Mouse (Mus musculus) layer of hippocampus, adult 18-20 months (tissue): ENCODE measurements around the gene Kcnj14. TPM values are rescaled to one million over a fixed set of nuclear protein-coding genes. Genes with fewer than 3 reads are reported as not detected.
A peak's percentile ranks its signal among the peaks of the same experiment; 100 is the strongest.

Source experiments
- DNase-seq, 2 experiments: peaks; one replicate each; pipeline ENCODE4 v3.0.0; 2022; ENCODE audit warnings: low spot score in 2 of 2
- total RNA-seq, 2 experiments: library from RNA; stranded (reverse); gene quantifications; 2 replicates each; pipeline ENCODE4 v1.2.3; 2021

Kcnj14 gene
- total RNA-seq, 2 experiments from 2014 or later: 1.4 to 2.4 TPM

- DNase-seq: no peak
Observed at GRCm38 (mm10) chr7:45832428-45832827, 7.8 kb upstream of the Kcnj14 start.

- DNase-seq: no peak
Observed at GRCm38 (mm10) chr7:45831128-45831525, 6.5 kb upstream of the Kcnj14 start.

- peak; percentile 82 to 90 for DNase-seq
Observed at GRCm38 (mm10) chr7:45830427-45831127, 6.0 kb upstream of the Kcnj14 start, which contains the start of gene Grwd1. Gene Grwd1, minus strand, starts transcription at chr7:45830944.

- no peak for DNase-seq
Observed at GRCm38 (mm10) chr7:45826631-45827030, 2.0 kb upstream of the Kcnj14 start.

- DNase-seq: no peak
Observed at GRCm38 (mm10) chr7:45820913-45821312, 3.7 kb downstream of the Kcnj14 start.

- DNase-seq: no peak
Observed at GRCm38 (mm10) chr7:45819843-45820242, 4.7 kb downstream of the Kcnj14 start.

- no peak for DNase-seq
Observed at GRCm38 (mm10) chr7:45815984-45816351, 8.6 kb downstream of the Kcnj14 start.

GRCm38 (mm10) chr7:45815323-45815983 lies 9.1 kb downstream of the Kcnj14 start:
- DNase-seq: no peak

- no peak for DNase-seq
Observed at GRCm38 (mm10) chr7:45814841-45815240, 9.7 kb downstream of the Kcnj14 start.

GRCm38 (mm10) chr7:45813787-45814779 lies 10.5 kb downstream of the Kcnj14 start, which contains the start of gene Cyth2:
Gene Cyth2, minus strand, starts transcription at chr7:45814581.
- peak; percentile 99 to 100 for DNase-seq

GRCm38 (mm10) chr7:45812921-45813320 lies 11.7 kb downstream of the Kcnj14 start:
- no peak for DNase-seq

GRCm38 (mm10) chr7:45809276-45810075 lies 15.1 kb downstream of the Kcnj14 start:
- DNase-seq: no peak

GRCm38 (mm10) chr7:45808471-45808870 lies 16.1 kb downstream of the Kcnj14 start:
- DNase-seq: no peak

- DNase-seq: no peak
Observed at GRCm38 (mm10) chr7:45805941-45806340, 18.6 kb downstream of the Kcnj14 start.

GRCm38 (mm10) chr7:45802551-45802950 lies 22.0 kb downstream of the Kcnj14 start:
- DNase-seq: no peak

GRCm38 (mm10) chr7:45801348-45801747 lies 23.2 kb downstream of the Kcnj14 start:
- peak; percentile 88 to 97 for DNase-seq

- DNase-seq: no peak
Observed at GRCm38 (mm10) chr7:45800546-45801204, 23.9 kb downstream of the Kcnj14 start.

GRCm38 (mm10) chr7:45800001-45800400 lies 24.6 kb downstream of the Kcnj14 start:
- no peak for DNase-seq

GRCm38 (mm10) chr7:45798931-45799330 lies 25.7 kb downstream of the Kcnj14 start:
- DNase-seq: no peak

GRCm38 (mm10) chr7:45798511-45798836 lies 26.1 kb downstream of the Kcnj14 start:
- no peak for DNase-seq
